Mouse (Mus musculus) adrenal gland, adult 18-20 months (tissue): ENCODE measurements around the gene Psapl1. TPM values are rescaled to one million over a fixed set of nuclear protein-coding genes. Genes with fewer than 3 reads are reported as not detected.

ENCODE experiments used
- DNase-seq, 2 experiments: peaks; one replicate each; pipeline ENCODE4 v3.0.0; 2021 to 2022; ENCODE audit warnings: low spot score in 2 of 2
- long read RNA-seq, 2 experiments: library from polyadenylated mRNA; stranded (forward); transcript quantifications; one replicate each; pipeline ENCODE4 v2.0.0; 2021
- total RNA-seq, 2 experiments: library from RNA; stranded (reverse); gene quantifications; 1 replicate in 1 of 2; 2 replicates in 1 of 2; pipeline ENCODE4 v1.2.3; 2021

The Psapl1 gene
- not detected for total RNA-seq
- long read RNA-seq, experiment 1 = 0 reads
- long read RNA-seq, experiment 2 = 0 reads

GRCm38 (mm10) chr5:36203916-36204315 is at the start of gene Psapl1:
Gene Psapl1 (plus strand): TSS chr5:36204021.
- no peak for DNase-seq

GRCm38 (mm10) chr5:36154879-36155485 is 48.8 kb upstream of the Psapl1 start:
- DNase-seq = no peak

DNA sequence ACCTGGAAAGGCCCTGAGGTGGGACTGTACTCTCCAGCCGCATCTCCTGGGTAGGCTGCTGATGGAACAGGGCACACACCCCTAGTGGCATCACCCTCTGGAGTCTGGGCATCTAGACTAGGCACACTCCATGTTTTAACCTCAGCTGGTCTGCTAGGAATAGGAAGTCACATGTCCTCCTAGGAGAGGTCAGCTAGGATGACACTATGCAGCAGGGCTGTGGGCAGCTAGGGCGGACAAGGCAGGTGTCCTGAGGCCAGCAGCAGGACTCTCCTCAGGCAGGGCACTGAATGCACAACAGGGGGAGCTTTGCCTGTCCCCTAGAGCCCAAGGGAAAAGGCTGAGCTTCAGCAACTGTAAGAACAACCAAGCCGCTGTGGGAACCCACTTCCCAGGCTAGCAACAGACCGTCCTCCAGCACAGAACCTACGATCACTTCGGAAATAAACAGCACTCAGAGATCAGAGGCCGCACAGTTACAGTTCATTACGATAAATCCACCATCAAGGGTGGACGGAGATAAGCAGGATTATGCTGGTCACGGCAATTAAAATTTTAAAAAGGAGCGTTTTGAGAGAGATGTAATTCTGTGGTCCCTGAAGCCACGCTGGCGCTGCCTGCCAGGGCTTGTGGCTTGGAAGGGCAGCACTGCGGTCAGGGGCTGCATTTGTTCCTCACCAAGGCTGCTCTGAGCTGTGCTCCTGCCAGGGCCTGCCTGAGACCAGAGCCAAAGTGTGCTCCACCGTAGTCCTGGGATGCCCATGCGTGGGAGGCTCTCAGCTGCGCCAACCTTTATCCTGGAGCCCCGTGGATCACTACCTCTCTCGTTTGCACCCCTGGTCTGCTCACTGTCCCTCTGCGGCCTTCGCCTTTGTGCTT is 38.2 kb upstream of the Psapl1 start:
- DNase-seq = no peak

GRCm38 (mm10) chr5:36166346-36167013 is 37.3 kb upstream of the Psapl1 start:
- no peak for DNase-seq

- DNase-seq = no peak
Observed at GRCm38 (mm10) chr5:36168963-36169650, 34.7 kb upstream of the Psapl1 start.

GRCm38 (mm10) chr5:36174569-36175115 is 29.2 kb upstream of the Psapl1 start:
- DNase-seq = no peak

DNA sequence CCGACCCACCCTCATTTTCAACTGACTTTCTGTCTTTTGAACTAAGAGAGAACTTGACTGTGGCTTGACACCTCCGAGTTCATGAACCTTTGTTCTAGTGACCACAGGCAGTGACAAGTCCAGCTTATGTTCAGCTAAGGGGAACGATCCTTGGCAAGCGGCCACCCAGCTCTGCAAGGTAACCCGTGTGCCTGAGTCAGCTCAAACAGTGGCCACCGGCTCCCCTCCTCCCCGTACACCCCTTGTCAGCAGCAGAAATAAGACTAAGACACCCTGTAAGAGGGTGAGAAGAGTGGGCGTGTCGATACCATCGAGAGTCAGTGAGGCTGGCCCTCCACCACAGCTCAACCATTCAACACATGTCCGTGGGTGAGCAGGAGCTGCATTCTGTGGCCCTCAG is 27.4 kb upstream of the Psapl1 start:
- peak in 1 of 2 experiments; percentile 15 for DNase-seq

DNA sequence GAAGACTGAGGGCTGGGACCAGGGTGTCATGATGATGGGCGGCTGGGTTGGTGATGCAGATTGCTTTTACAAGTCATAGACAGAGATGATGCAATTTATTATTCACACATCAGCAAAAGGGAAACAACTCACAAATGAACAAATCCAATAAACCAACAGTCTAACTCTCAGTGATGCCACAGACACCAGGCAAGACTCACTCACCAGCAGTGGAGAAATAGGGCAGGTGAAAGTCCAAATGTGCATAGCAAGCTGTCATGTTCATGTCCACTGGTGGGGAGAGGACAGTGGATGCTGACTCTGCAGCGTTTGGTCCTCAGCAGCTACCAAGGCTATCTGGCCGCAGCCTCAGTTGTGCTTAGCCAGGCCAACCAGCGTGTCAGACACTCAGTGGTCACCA is 26.9 kb upstream of the Psapl1 start:
- no peak for DNase-seq

DNA sequence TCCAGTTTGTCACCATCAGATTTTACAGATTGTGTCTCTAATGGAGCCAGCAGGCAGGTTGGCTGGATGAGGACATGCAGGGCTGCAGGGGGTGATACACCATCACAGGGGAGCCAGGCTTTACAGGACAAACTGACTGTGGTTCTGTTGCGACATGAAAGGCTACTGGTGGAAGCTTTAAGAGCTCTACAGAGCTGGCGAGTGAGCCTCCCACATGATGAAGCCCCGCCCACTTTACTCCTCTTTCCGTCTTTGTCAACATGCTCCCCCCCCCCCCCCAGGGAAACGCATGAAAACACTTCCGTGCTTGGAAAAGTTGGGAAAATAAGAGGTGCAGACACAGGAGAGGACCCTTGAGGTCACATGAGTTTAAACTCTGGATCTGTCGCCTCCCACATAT is 25.6 kb upstream of the Psapl1 start:
- no peak for DNase-seq

GRCm38 (mm10) chr5:36178785-36179184 is 25.0 kb upstream of the Psapl1 start:
- DNase-seq = no peak

DNA sequence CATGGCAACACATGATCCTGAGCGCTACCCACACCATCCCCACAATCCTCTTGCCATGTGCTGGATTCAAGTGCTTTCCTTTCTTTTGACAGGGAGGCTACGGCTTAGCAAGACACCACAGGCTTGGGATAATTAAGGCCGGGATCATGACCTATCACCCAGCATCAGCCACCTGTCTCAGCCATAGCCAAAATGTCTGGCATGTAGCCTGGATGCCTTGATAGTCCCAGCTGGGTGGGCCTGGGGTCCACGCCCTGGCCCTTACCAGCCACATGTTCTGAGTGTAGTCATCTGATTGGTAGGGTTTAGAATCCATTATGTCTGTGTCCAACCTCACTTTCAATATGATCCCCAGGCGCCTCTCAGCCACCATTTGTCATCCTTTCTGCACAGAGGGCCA is 24.1 kb upstream of the Psapl1 start:
- DNase-seq = no peak

DNA sequence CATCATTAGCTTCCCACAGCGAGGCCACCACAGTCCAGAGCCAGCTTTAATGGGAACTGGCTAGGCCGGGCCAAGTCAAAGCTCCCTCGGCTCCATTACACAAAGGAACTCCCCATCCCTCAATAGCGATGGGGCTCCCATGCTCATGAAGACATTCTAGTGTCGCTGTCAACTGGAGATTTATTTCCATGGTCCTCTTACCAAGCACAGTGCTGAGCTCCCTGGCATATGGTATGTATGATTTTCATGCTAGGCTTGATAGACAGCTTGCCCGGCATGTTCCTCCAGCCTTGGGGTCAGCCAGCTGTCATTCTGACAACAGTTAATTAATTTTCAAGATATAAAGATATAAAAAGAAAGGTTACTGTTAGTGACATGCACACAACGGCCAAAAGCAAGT is 21.5 kb upstream of the Psapl1 start:
- DNase-seq = no peak

DNA sequence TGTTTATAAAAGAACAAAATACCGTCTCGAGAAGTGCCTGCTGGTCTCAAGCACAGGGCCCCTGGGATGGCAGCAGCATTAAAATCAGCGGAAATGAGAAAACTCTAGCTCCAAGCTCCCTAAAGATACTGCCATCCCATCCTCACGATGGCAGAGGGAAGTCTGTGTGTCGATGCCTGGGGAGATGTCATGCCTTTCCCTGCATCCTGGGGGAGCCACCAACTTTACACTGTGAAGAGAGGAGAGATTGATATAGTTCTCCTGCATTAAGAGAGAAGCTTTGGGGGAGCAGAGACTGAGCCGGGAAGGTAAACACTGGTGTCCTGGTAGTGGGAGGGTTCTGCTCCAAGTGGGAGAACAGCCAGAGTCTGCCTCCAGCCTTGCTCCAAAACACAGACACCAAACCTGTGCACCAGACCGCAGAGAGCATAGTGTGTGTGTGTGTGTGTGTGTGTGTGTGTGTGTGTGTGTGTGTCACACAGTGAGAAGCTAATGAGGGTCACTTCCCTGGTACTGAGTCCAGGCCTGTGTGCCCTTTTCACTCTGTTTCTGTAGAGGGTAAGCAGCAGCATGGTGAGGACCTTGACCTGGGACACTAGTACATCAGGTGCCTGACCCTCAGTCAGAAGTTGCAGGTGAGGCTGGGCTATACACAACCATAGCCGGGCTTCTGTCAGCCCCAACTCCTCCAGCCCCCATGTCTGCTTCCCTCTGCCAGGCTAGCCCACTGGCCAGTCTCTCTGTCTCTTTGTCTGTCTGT is 17.3 kb upstream of the Psapl1 start:
- no peak for DNase-seq

DNA sequence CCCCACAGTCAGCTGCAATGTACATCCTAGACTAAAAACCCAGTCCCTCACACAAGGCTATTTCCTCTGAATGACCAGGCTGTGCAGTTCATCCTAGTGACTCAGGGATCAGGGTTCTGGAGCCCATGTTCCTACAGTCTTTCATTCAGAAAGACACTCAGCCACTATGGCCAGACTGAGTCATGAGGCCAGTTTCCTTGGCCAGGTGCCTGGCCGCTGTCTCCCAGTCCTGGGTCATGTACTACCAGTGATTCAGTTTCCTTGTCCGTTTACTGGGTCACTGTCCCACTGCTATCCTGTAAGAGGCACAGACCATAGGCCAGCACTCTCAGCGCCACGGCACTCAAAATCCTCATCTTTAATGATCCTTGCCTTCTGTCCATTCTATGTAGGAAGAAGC is 15.5 kb upstream of the Psapl1 start:
- DNase-seq = peak; percentile 47 to 63

GRCm38 (mm10) chr5:36191285-36191684 is 12.5 kb upstream of the Psapl1 start:
- peak in 1 of 2 experiments; percentile 30 for DNase-seq

DNA sequence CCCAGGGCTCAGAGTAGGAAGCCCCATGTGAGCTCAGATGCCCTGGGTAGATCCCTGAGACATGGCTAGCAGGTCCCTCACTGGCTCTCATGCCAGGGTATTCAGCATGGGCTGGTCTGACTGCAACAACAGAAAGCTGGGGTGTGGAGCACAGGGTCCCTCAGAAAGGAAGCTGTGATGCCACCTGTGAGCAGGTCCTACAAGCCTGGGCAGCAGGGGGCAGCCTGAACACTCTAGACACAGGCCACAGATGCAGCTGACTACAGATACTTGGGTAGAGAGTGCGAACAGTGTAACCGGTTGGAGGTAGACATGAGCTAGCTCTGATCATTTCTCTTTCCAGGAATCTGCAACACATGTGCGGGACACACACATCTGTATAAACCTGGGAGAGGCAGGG is 11.9 kb upstream of the Psapl1 start:
- no peak for DNase-seq

DNA sequence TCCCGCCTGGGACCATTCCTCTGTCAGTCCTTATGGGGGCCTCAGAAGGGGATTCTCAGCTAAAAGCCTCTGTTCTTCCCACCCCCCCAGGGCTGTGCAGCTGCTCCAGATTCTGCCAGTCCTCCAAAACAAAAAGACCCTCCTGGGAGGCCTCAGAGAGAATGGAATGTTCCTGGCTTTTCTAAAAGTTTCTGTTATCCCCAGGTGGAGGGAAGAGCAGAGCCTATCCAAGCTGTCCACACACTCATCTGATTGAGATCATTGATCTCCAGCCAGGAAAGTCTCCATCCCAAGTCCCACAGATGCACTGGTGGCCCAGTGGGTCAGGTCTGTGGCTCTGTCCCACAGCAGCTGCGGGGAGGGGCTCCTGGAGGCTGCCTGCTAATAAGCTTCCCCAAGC is 11.1 kb upstream of the Psapl1 start:
- no peak for DNase-seq

DNA sequence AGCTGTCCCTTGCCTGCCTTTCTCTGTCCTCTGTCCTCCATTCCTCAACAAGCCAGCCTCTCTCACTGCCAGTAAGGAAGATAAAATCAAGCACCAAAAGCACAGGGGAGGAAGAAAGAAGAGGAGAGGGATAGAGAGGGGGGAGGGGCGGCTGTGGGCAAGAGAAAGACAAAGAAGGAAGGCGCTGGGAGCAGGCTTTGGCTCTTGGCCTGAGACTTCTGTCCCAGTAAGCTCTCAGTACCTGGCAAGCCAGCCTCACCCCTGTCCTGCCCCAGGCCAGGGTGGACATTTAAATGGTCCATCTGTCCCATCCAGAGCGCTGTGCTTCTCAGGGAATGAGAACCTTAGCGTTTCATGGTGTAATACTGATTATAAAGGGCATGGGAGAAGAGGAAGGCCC is 9.2 kb upstream of the Psapl1 start:
- DNase-seq = no peak

- no peak for DNase-seq
Observed at GRCm38 (mm10) chr5:36195436-36195835, 8.4 kb upstream of the Psapl1 start.

GRCm38 (mm10) chr5:36199519-36199918 is 4.3 kb upstream of the Psapl1 start:
- DNase-seq = no peak
